Comparison of ENCODE assay signal across 8 mouse cellular contexts in genomic region chr19:47918016-47918415, GRCm38 (mm10). TPM values are rescaled to one million over a fixed set of nuclear protein-coding genes. Genes with fewer than 3 reads are reported as not detected.
DNase-seq lines count a peak whose midpoint lies in the region; ATAC-seq and TF ChIP-seq lines count a peak whose summit lies in the region.

No protein-coding gene starts in this region.

- 21% methylated on average over 9 of the region's 9 CpGs for WGBS in lung, embryonic 14.5 days
- 3% methylated on average over 9 of the region's 9 CpGs for WGBS in forebrain, embryonic 15.5 days
- WGBS in liver, embryonic 11.5 days, result 27% methylated on average over 9 of the region's 9 CpGs
- 16% methylated on average over 9 of the region's 9 CpGs for WGBS in stomach, embryonic 14.5 days

- peak overlapping the region; percentile 86 for H3K4me3 ChIP-seq in lung, embryonic 14.5 days (ENCODE audit: low read depth, low read length)
- peak overlapping the region; percentile 72 for H3K4me3 ChIP-seq in forebrain, embryonic 15.5 days
- H3K4me3 ChIP-seq in liver, embryonic 11.5 days (ENCODE audit: low read depth, low read length), result peak overlapping the region; percentile 84
- H3K4me3 ChIP-seq in stomach, embryonic 14.5 days (ENCODE audit: low read depth, low read length), result peak overlapping the region; percentile 88

- DNase-seq in lung, embryonic 14.5 days, result no peak
- DNase-seq in lung, postnatal 14 days, result no peak
- no peak for DNase-seq in liver, embryonic 11.5 days (ENCODE audit: low spot score)
- no peak for DNase-seq in cerebellum, adult 8-10 months
- no peak for DNase-seq in spleen, postnatal 14 days (ENCODE audit: low spot score in 2 of 2)
- DNase-seq in cerebellum, adult 9-10 months, result no peak

- no peaks in the 10 kb centered on the region for H3K27me3 ChIP-seq in lung, embryonic 14.5 days (ENCODE audit: insufficient read depth, low read length)
- H3K27me3 ChIP-seq in forebrain, embryonic 15.5 days, result no peaks in the 10 kb centered on the region
- no peaks in the 10 kb centered on the region for H3K27me3 ChIP-seq in liver, embryonic 11.5 days (replicated peaks; ENCODE audit: control insufficient read depth, insufficient read depth, low read length)
- no peaks in the 10 kb centered on the region for H3K27me3 ChIP-seq in stomach, embryonic 14.5 days (ENCODE audit: control insufficient read depth, insufficient read depth, low read length)

- H3K4me1 ChIP-seq in lung, embryonic 14.5 days (ENCODE audit: insufficient read depth), result peaks cover 22% of the 10 kb centered on the region
- H3K4me1 ChIP-seq in forebrain, embryonic 15.5 days, result peaks cover 32% of the 10 kb centered on the region
- peaks cover 13% of the 10 kb centered on the region for H3K4me1 ChIP-seq in liver, embryonic 11.5 days (replicated peaks; ENCODE audit: control insufficient read depth, insufficient read depth, low read length)
- H3K4me1 ChIP-seq in stomach, embryonic 14.5 days (ENCODE audit: control insufficient read depth, insufficient read depth, low read length), result peaks cover 18% of the 10 kb centered on the region

- peak overlapping the region; percentile 90 for H3K9ac ChIP-seq in lung, embryonic 14.5 days
- H3K9ac ChIP-seq in forebrain, embryonic 15.5 days (replicated peaks), result peak overlapping the region; percentile 63
- H3K9ac ChIP-seq in liver, embryonic 11.5 days (ENCODE audit: low read depth, low read length), result peak overlapping the region; percentile 83
- peak overlapping the region; percentile 77 for H3K9ac ChIP-seq in stomach, embryonic 14.5 days (replicated peaks; ENCODE audit: low read depth, low read length)

- no peaks in the 10 kb centered on the region for H3K9me3 ChIP-seq in lung, embryonic 14.5 days (ENCODE audit: low read depth, low read length)
- no peaks in the 10 kb centered on the region for H3K9me3 ChIP-seq in forebrain, embryonic 15.5 days
- H3K9me3 ChIP-seq in liver, embryonic 11.5 days (ENCODE audit: control insufficient read depth, low read length), result no peaks in the 10 kb centered on the region
- no peaks in the 10 kb centered on the region for H3K9me3 ChIP-seq in stomach, embryonic 14.5 days (ENCODE audit: control insufficient read depth, low read depth, low read length)

- no peak for TF ChIP-seq CTCF in lung, embryonic 14.5 days (IDR thresholded peaks at IDR 0.05; ENCODE audit: low read depth)

- H3K36me3 ChIP-seq in lung, embryonic 14.5 days (ENCODE audit: insufficient read depth), result 0 out of 2 replicates have a peak, but pooled peaks cover 3% of the 10 kb centered on the region
- H3K36me3 ChIP-seq in forebrain, embryonic 15.5 days, result no peaks in the 10 kb centered on the region
- no peaks in the 10 kb centered on the region; the same call in 1 of the 2 replicates for H3K36me3 ChIP-seq in liver, embryonic 11.5 days (ENCODE audit: control insufficient read depth, insufficient read depth, low read length)
- H3K36me3 ChIP-seq in stomach, embryonic 14.5 days (ENCODE audit: control insufficient read depth, insufficient read depth, low read length), result no peaks in the 10 kb centered on the region

- no peak for ATAC-seq in lung, embryonic 14.5 days (ENCODE audit: insufficient read depth)
- no peak for ATAC-seq in forebrain, embryonic 15.5 days (replicated peaks)
- no peak for ATAC-seq in liver, embryonic 11.5 days (replicated peaks; ENCODE audit: low FRiP score)
- ATAC-seq in stomach, embryonic 14.5 days (ENCODE audit: insufficient number of reproducible peaks, insufficient read depth, low FRiP score, low read depth), result no peak

- peak overlapping the region; percentile 97; the same call in 1 of the 2 replicates for H3K27ac ChIP-seq in lung, embryonic 14.5 days (ENCODE audit: low read depth)
- H3K27ac ChIP-seq in forebrain, embryonic 15.5 days (replicated peaks), result no peak overlapping the region
- H3K27ac ChIP-seq in liver, embryonic 11.5 days (ENCODE audit: low read depth, low read length), result no peak overlapping the region
- H3K27ac ChIP-seq in stomach, embryonic 14.5 days (ENCODE audit: low read length), result no peak overlapping the region

- peak overlapping the region; percentile 85 for H3K4me2 ChIP-seq in lung, embryonic 14.5 days
- H3K4me2 ChIP-seq in forebrain, embryonic 15.5 days (replicated peaks), result peak overlapping the region; percentile 73
- H3K4me2 ChIP-seq in liver, embryonic 11.5 days, result peak overlapping the region; percentile 79
- H3K4me2 ChIP-seq in stomach, embryonic 14.5 days (replicated peaks; ENCODE audit: low read depth, low read length), result peak overlapping the region; percentile 81

RNA-seq across cellular contexts. Expression of gene Cfap43, which starts 1.1 kb away (rescaled TPM):
- 0.14 and 0.15 TPM in 2 replicates for polyA plus RNA-seq in lung, embryonic 14.5 days (2014; fragmentation: Nextera tagmentation; extraction: Ambion mirVana)
- 0.82 and 2.6 TPM in 2 replicates for polyA plus RNA-seq in forebrain, embryonic 15.5 days (2015; fragmentation: Nextera tagmentation; extraction: Ambion mirVana)
- polyA plus RNA-seq in liver, embryonic 11.5 days (2014; fragmentation: Nextera tagmentation; extraction: Ambion mirVana), result 0.04 TPM in 1 of 2 replicates, not detected in the other
- 0.21 and 0.97 TPM in 2 replicates for polyA plus RNA-seq in stomach, embryonic 14.5 days (2014; fragmentation: Nextera tagmentation; extraction: Ambion mirVana)

RNA-seq across cellular contexts. Expression of gene Itprip, which starts 1.1 kb away (rescaled TPM):
- 14.7 and 15.2 TPM in 2 replicates for polyA plus RNA-seq in lung, embryonic 14.5 days (2014; fragmentation: Nextera tagmentation; extraction: Ambion mirVana)
- polyA plus RNA-seq in forebrain, embryonic 15.5 days (2015; fragmentation: Nextera tagmentation; extraction: Ambion mirVana), result 7.7 and 8.6 TPM in 2 replicates
- polyA plus RNA-seq in liver, embryonic 11.5 days (2014; fragmentation: Nextera tagmentation; extraction: Ambion mirVana), result 9.2 and 9.8 TPM in 2 replicates
- 9.3 and 11.0 TPM in 2 replicates for polyA plus RNA-seq in stomach, embryonic 14.5 days (2014; fragmentation: Nextera tagmentation; extraction: Ambion mirVana)

RNA-seq across cellular contexts. Expression of gene Cfap58, which starts 19.5 kb away (rescaled TPM):
- polyA plus RNA-seq in lung, embryonic 14.5 days (2014; fragmentation: Nextera tagmentation; extraction: Ambion mirVana), result 0.14 TPM in 1 of 2 replicates, not detected in the other
- 0.32 and 0.37 TPM in 2 replicates for polyA plus RNA-seq in forebrain, embryonic 15.5 days (2015; fragmentation: Nextera tagmentation; extraction: Ambion mirVana)
- 0.04 TPM in 1 of 2 replicates, not detected in the other for polyA plus RNA-seq in liver, embryonic 11.5 days (2014; fragmentation: Nextera tagmentation; extraction: Ambion mirVana)
- not detected in 2 replicates for polyA plus RNA-seq in stomach, embryonic 14.5 days (2014; fragmentation: Nextera tagmentation; extraction: Ambion mirVana)

RNA-seq across cellular contexts. Expression of gene Gsto2, which starts 52.7 kb away (rescaled TPM):
- 0.72 and 1.4 TPM in 2 replicates for polyA plus RNA-seq in lung, embryonic 14.5 days (2014; fragmentation: Nextera tagmentation; extraction: Ambion mirVana)
- polyA plus RNA-seq in forebrain, embryonic 15.5 days (2015; fragmentation: Nextera tagmentation; extraction: Ambion mirVana), result 0.86 and 1.3 TPM in 2 replicates
- 0.55 and 0.67 TPM in 2 replicates for polyA plus RNA-seq in liver, embryonic 11.5 days (2014; fragmentation: Nextera tagmentation; extraction: Ambion mirVana)
- 1.1 and 1.5 TPM in 2 replicates for polyA plus RNA-seq in stomach, embryonic 14.5 days (2014; fragmentation: Nextera tagmentation; extraction: Ambion mirVana)
